Mouse (Mus musculus) ES-CJ7 (cell line): ENCODE results near the gene Btg1.

Experiments used
- DNase-seq: peaks from one replicate; pipeline ENCODE4 v3.0.0; 2011; ENCODE audit warnings: low read depth, low spot score

The Btg1 gene

DNA sequence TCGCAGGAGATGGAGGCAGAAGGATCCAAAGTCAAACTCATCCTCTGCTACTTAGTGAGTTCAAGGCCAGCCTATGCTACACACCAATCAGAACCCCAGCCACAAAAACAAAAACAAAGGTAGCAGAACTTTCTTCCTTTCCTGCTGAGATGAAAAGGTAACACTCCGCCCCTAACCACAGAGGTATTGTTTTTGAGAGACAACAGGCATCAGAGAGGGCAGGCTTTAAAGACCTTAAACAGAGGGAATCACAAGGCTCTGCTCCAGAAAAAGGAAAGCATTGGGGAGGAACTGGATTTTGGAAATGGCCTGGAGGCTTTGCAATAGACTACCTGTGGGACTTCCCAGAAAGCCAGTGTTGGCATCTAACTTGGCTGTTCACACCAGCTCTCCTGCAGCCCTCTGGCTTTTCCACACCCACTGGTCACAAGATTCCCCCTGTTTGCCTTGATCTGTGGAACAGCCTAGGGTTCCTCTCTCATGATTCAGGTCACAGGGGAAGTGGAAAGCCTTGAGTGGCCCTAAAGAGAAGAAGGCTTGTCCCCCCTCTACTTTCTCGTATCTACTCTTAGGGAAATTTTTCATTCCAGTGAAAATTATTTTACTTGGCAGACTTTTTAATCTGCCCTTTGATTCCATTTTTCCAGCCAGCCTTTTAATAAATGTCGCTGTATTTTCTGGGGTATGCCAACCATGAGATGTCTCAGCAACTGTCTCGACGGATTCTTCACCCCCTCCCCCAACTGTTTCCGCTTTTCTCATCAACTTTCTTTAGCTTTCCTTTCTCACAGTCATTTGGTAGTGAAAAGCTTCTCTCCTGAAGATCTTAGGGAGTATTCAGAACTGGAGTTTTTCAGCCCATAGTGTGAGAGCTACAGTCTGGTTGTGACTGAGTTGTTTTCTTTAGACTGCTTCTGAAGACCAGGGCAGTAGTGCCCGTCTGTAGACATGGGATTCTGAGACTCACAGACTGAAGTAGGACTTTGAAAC is 7.2 kb upstream of the Btg1 start:
- peak; percentile 75 for DNase-seq

DNA sequence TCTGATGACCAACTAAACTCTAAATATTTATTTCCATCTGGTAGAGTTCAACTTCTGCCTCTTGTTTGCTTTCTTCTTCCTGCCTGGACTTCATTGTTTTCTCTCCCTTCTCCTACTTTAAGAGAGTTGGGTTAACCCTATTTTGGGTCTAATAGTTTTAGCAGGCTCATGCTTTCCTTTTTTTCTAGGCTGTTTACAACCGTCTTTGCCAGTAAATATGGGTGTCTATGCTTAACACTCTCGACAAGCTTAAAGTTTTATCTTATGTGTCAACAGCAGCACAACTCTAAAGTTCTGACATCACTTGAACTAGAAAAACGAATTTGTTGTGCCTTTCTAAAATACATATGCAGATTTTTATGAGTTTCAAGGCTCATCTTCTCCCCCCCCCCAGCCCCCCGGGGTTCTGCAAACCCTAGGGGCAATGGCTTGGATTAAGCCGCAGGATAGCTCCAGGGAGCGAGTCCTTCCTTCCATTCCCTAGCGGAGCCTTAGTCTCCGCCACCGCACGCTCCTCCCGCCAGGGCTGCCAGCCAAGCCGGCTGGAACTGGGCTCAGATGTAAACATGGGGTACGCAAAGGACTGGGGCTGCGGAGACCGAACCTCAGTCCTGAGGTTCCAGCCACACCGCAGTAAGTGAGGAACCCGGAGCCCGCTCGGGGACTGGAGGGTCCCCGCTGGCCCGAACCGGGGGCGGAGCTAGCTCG is 651 bp upstream of the Btg1 start:
- DNase-seq, result no peak

DNA sequence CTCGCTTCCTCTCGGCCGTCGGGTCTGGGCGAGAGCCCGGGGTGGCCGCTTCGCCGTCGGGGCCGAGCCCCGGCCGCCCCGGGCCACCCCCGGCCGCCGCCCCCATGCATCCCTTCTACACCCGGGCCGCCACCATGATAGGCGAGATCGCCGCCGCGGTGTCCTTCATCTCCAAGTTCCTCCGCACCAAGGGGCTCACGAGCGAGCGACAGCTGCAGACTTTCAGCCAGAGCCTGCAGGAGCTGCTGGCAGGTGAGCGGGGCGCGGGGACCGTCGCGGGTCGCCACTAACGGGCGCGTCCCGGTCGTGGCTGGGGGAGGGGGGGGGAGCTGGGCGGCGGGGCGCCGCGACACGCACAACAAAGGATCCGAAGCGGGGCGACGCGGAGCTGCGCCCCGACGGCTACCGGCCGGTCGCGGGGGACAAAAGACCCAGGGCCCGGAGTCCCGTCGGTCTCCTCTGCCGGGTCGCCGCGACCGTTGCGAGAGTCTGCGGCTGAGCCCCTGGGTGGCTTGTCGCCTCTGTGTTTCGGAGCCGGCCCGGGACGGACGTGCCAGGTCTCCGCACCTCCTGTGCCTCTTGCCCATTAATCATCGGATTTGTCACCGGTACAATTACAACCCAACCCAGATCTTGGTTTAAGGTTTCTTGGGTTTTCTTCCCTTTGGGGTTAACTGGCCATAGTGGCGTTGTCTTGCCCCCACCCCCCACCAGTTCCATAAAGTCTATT is 580 bp downstream of the Btg1 start:
- DNase-seq, result no peak

DNA sequence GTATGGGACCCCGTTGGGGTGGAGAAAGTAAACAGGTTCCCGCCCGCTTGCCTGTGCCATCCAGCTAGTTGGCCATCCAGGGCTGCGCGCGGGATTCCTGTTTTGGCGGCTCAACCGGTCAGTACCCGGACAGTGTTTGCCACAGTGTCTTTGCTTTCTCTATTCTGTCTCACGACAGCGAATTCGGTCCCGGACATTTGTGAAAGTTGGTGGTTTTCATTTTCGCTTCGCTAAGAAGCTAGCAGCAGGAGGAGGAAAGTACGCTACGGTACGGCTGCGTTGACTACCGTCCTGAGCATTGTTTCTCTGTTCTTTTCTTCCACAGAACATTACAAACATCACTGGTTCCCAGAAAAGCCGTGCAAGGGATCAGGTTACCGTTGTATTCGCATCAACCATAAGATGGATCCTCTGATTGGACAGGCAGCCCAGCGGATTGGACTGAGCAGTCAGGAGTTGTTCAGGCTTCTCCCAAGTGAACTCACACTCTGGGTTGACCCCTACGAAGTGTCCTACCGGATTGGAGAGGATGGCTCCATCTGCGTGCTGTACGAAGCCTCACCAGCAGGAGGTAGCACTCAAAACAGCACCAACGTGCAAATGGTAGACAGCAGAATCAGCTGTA is 1.3 kb downstream of the Btg1 start:
- DNase-seq, result peak; percentile 73

DNA sequence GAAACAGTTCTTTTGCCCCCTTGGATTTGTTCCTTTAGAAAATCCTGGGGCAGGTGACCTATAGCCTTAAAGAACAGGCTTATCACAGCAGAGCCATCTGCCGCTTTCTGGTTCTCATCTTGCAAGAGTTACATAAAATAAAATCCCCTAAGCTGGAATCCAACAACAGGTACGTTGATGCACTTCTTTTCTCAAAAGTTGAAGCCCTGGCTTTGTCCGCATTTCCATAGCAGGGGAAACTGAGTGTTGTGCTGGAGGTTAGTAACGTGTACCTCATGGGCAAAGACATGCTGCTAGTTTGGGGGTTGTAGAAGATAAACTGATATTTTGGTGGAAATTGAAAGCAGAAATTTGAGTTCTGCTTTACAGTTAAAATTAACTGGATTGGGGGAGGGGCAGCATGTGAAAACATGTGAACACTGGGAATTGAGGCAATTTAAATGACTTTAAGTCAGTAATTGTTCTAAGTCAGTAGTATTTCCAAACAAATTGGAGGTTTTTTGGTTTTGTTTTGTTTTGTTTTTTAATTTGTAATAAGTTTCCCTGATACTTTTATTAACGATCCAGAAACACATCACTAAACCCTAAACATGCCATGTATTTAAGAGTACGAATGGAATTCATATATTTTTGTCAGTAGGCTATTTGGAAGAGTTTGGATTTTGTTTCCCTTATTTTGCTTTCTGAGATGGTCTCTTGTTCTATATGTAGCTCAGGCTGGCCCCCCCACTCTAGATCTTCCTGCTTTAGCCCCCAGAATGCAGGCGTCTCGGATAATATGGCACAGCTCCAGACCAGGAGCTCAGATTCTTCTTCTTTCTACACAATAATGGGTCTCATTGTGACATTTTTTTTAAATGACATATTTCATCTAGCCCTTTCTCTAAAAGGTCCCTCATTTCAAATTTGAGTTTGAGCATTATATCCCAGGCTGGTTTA is 3.4 kb downstream of the Btg1 start:
- DNase-seq, result no peak

DNA sequence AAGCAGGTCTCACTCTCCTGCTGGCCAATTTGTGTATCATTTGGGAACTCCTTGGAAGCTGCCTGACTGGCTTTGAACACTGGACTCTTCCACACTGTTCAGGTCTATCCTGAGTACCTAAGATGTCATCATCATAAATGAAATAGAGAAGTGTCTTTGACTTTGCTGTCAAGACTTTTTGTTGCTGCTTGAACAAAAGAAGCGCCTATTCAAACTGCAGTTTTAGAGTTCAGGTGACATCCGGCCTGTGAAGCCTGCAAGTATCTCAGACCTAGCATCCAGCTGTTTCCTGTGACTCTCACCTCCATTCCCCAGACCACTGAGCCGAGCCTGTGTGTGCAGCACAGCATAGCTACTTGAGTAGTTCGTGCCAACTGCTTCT is 4.1 kb downstream of the Btg1 start:
- DNase-seq, result no peak

DNA sequence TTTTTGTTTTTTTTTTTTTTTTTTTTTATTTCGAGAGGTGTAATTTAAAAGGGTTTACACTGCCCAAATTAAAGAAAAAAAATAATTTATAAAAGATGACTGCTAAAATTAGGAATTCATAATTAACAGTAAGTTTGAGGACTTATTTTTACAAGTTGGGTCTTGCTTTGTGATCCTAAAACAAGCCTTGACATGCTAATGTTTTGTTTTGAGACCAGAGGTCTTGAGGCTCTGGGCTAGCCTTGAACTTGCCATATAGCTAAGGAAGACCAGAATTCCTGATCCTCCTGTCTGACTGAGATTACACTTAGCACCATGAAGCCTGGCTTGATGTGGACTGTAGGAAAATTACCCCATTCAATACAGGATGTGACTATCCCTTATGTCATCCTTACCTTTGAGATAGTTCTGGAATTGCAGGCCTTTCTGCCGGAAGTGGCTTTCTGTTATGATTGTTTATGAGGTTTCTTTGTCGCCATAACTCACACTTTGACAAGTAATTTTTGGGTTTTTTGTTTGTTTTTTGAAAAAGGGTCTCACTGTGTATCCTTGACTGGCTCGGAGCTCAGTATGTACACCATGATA is 4.6 kb downstream of the Btg1 start:
- no peak for DNase-seq

DNA sequence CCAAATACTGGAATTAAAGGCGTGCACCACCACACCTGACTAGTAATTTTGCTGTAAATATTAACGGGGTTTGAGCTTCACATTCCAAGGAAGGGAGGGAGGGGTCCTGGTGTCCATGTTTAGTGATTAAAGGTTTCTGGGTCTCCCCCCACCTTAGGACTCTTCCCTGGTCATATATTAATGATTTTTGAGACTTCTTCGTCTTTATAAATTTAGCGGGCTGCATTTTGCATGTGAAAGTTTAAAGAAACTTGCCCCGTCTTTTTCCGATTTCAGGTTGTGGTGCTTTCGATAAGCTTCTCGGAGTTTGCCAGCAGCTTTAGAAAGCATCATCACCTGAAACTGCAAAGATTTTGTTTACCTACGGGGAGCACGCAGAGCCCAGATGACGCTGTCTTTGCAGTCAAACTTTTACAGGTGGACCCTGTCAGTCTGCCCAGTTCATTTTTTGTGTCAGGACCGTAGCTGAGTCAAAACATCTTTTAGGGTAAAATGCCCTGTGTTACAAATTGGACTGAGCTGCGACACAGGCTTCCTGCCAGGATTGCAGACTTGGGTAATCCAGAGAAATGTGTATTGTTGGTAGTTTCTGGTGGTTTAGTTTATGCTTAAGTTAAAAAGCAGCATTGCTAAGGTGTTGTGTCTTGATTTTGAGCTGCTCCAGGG is 5.3 kb downstream of the Btg1 start:
- DNase-seq, result no peak

DNA sequence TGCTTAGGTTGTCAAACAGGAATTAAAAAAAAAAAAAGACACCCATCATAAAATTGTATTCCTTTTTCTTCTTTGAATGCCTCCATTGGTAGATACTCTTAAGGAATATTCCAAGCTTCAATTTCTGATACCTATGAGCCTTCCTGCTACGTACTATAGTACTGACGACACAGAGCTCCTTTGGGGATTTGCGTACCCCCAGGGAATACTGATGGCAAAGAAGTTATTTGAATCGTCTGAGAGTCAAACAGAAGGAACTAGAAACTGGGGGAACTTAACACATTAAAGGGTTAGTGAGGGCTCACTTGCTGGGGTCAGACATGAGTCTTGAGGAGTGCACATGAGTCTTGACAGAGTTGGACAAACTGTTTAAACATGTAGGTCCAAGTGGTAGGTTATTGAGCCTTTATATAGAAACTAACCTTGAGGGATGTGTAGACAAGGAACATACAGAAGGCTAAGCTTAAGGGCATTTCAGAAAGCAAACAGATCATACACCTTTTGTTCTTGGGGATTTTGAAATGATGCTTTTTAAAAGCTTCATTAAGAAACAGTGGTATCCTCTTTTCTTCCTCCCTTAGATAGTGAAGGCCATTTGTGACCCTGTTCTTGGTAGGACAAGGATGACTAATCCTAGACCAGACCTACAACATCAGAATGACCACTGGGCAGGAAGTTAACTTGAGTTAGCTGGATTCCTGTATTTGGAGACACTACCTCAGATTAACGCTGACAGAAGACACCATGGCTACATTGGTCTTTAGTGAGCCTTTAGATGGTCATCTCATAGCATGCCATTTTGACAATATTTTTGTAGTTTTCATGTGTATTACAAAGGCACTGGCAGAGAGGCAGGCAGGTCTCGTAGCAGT is 6.2 kb downstream of the Btg1 start:
- DNase-seq, result no peak

DNA sequence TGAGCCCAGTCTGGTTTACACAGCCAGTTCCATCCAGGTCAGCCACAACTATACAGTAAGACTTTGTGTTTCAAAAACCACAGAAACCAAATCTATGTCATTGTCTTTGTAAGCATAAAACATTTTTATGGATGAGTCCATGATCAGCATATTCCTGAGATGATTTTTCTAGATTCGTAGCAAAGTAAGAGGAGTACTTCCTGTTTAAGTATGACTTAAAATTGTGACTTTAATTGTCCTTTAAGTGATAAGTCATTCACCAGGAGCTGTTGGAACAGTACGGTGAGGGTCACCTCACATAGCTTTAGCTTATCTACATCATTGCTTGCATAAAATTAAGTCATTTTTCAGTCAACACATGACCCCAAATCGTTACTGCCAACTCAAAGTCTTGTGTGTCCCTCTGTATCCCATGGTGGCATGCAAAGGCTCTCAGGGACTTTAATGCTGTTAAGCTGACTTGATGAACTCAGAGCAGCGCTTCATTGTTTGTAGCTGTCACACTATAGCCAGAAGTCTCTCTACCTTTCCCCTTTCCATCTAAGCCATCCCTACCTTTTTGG is 6.9 kb downstream of the Btg1 start:
- DNase-seq, result no peak

DNA sequence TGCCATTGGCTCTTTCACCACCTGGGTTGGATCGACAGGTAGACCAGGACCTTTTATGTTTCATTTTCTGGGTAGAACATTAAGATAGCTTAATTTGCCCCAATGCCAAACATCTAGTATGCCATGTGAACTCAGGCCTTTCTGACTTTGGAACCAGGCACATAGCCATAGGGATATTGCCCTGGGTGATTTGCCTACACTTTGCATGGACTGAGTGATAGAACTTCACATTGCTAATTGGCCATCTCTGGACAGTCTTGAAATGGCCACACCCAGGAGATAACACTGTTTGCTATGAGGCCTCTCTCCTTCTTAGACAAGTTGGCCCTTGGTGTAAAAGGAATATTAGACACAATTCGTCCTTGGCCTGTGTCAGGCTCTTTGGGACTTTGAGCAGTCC is 7.6 kb downstream of the Btg1 start:
- DNase-seq, result no peak

DNA sequence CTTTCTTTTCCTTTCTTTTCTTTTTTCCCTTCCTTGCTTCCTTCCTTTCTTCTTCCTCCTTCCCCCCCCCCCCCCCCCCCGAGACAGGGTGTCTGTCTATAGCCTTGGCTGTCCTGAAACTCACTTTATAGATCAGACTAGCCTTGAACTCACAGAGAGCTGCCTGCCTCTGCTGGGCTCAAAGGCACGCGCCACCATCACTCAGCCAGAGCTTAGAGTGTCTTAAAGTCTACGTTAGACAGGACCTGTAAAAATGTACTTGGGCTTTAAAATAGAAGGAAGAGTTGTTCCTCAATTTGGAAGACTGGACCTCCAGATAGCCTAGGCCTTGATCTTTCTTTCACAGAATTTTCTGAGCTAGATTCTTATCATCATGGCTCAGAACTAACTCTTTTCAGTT is 8.3 kb downstream of the Btg1 start:
- DNase-seq, result no peak

DNA sequence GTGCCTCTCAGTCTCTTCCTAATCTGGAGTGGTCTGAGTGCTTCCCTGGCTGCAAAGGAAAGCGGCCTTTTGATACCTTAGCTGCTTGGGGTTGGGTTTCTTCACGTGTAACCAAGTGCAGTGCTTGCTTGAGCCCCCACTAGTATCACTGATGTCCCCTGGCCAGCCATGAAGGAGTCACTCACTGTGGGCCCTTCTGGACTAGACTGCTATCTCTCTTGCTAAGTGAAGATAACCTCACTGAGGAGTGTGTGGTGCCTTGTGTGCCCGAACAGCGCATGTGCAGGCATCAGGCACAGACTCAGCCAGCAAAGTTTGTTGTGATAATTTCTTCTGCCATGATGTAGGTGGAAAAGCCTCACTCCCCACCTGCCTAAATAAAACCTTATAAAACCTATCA is 8.9 kb downstream of the Btg1 start:
- DNase-seq, result no peak

DNA sequence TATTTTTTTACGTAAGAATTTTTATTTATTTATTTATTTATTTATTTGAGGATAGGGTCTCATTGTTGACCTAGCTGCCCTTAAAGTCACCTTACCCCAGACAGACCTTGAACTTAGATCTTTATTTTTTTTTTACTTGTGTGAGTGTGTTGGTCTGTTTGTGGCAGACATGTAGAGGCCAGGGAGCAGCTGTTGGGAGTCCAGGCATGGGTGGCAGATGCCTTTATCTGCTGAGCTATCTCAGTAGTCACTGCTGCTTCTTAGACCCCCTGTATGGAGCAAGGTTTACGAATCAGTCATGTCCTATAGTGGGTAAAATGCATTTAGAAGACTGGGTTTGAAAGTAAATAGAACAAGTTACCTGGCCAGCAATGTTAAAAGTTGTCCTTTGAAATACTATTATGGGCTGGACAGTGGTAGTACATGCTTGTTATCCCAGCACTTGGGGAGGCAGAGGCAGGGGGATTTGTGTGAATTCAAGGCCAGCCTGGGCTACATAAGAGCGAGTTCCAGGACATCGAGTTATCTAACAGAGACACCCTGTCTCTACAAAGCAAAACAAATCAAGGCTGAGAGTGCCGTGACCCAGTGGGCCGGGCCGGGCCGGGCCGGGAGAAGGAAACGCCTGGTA is 9.4 kb downstream of the Btg1 start:
- no peak for DNase-seq

DNA sequence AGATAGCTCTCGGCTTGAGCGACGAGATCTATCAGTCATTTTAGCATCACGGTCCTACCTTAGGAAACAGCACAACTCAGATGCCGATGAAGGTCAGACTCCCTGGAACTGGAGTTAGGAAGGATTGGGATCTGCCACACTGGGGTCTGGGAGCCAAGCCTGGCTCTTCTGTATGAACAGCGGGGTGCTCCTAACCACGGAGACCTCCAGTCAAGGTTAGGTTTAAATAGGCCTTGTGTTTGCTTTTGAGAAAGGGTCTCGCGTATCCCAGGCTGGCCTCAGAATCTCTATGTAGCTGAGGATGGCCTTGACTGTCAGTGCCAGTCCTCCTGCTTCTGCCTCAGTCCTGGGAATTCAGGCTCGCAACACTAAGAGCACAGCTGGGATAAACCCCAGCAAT is 10.5 kb downstream of the Btg1 start:
- DNase-seq, result no peak

DNA sequence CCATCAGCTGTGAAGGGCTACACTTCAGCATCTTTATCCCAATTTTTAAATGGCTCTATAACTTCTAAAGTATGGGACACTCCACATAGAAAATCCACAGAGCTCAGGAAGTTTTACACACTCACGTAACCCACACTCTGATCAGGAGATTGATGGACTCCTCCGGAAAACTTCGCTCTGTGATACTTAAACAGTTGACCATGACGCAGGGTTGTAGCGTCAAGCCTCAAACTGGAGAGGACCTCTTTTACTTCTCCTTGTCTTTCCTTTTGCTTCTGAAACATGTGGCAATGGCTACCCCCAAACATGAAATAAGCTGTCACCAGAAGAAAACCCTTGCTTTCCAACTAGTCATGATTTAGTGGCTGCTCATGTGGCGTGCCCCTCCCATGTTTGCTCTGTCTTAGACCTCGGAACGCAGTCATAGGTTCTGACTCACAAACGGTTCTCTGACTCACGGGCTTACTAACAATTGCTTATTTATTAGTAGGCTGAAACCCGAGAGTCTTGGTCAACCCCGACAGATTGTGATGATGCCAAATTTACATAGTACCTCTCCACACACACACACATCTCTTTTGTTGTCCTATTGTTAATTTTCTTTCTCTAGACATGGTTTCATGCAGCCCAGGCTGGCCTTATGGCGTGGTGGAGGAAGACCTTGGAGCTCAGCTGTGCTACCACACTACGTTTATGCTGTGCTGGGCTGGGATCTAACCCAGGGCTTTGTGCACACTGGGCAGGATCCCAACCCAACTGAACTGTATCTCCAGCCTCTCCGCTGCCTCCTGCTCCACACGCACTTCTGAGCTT is 11.5 kb downstream of the Btg1 start:
- DNase-seq, result no peak

DNA sequence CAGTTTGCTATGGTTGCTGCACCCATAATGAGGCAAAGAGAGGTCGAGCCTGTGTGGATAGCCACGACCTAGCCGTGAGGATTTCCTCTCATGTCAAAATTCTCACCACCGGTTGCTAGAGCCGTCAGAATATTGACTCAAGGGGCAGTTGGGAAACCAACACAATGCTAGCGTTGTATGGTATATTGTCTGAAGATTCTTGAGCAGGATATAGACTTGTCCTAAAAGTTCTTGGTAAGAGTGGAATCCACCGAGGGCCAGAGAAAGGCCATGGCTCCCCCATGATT is 12.1 kb downstream of the Btg1 start:
- no peak for DNase-seq
